Mouse (Mus musculus): ENCODE measurements around the gene Dstn. TPM values are rescaled to one million over a fixed set of nuclear protein-coding genes. Genes with fewer than 3 reads are reported as not detected.

Gene Dstn
- polyA plus RNA-seq, 1 experiment from 2014 or later = 544 TPM

DNA sequence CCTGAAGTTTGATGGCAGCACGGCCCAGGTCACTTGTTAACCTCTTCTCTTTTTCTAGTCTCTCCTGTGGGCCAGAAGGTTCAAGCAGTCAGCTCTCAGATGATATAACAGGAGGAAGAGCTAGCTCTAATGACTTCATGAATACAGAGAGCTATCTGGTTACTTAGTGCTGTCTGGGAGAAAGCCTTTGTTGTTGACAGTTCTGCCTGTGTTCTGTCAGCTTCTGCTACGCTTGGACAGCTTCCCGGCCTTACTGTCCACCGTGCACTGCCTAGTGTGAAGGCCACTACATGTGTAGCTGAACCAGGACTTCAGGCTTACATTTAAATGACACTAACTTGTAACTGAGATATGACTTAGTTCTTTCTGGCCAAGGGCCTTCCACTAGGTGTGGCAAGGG lies 33.3 kb downstream of the Dstn start:
- DNase-seq (ENCODE audit: low spot score) (no peak), ATAC-seq (no peak)
- no peak overlapping the region for H3K9ac ChIP-seq (ENCODE audit: low read length)
- H3K4me1 ChIP-seq (ENCODE audit: control insufficient read depth, insufficient read depth, low read length) = no peaks in the 10 kb centered on the region
- WGBS = 90% methylated on average over 4 of the region's 4 CpGs
- H3K9me3 ChIP-seq (replicated peaks; ENCODE audit: control insufficient read depth, low read length) = no peaks in the 10 kb centered on the region
- no peak overlapping the region for H3K27ac ChIP-seq (ENCODE audit: low read depth, low read length)
- H3K36me3 ChIP-seq (ENCODE audit: control insufficient read depth, insufficient read depth, low read length) = peaks cover 94% of the 10 kb centered on the region
- no peak overlapping the region for H3K4me3 ChIP-seq (ENCODE audit: low read depth, low read length)
- no peaks in the 10 kb centered on the region for H3K27me3 ChIP-seq (replicated peaks; ENCODE audit: control insufficient read depth, insufficient read depth, low read length)
- H3K4me2 ChIP-seq (ENCODE audit: low read length) = no peak overlapping the region

DNA sequence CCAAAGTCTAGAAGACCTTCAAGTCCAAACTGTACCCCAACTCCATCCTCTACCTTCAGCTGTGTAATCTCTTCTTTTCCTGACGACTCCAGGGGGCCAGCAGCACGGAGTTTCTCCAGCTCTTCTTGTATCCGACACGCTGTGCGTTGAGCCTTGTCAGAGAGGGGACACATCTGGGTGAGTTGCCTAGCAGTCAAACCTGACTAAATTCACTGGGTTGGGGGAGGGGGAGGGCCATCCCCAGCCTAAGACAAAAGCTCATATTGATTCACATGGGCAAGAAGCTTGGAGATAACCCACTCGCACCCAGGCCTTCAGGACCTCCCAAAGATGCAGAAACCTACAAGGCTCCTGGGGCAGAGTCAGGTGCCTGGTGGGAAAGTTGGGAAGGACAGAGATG lies 34.1 kb downstream of the Dstn start:
- Histone ChIP-seq H3K27me3 (replicated peaks; ENCODE audit: control insufficient read depth, insufficient read depth, low read length) (no peaks in the 10 kb centered on the region), H3K9me3 (replicated peaks; ENCODE audit: control insufficient read depth, low read length) (no peaks in the 10 kb centered on the region), H3K9ac (ENCODE audit: low read length) (no peak overlapping the region), H3K36me3 (ENCODE audit: control insufficient read depth, insufficient read depth, low read length) (peaks cover 94% of the 10 kb centered on the region), H3K4me2 (ENCODE audit: low read length) (no peak overlapping the region), H3K27ac (ENCODE audit: low read depth, low read length) (no peak overlapping the region), H3K4me3 (ENCODE audit: low read depth, low read length) (no peak overlapping the region), H3K4me1 (ENCODE audit: control insufficient read depth, insufficient read depth, low read length) (no peaks in the 10 kb centered on the region)
- 86% methylated on average over 6 of the region's 6 CpGs for WGBS
- ATAC-seq = no peak
- no peak for DNase-seq (ENCODE audit: low spot score)

DNA sequence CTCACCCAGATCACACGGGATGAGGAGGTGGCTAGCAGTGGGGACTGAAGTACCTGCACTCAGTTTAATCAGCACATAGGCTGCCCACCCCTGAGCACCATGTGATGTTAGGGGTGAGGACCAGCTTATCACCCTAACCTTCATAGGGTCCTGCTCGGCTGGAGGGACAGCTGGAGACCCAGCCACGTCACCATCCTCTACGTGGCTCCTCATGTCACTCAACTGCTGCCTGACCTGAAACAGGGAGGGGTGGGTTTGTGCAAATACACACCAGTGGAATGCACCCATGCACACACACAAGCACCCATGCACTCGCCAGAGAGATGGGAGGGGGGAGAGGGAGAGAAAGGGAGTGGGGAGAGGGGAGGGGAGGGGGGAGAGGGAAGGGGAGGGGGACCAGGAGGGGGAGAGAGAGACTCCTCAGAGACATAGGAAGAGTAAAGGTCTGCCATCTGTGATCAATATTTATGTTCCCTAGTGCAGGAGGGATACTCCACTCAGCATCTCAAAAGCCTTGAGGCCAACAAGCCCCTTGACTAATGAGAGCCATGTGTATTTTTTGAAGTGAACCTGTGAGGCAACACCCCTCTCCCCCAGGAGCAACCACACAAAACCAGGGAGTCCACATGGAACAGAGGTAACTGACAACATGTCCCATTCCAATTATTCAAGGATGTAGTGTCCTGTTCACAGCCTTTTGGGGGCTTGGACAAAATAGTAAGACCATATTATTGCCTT lies 35.3 kb downstream of the Dstn start:
- H3K4me3 ChIP-seq (ENCODE audit: low read depth, low read length) = no peak overlapping the region
- ATAC-seq (no peak), DNase-seq (ENCODE audit: low spot score) (no peak)
- peaks cover 94% of the 10 kb centered on the region for H3K36me3 ChIP-seq (ENCODE audit: control insufficient read depth, insufficient read depth, low read length)
- 86% methylated on average over 5 of the region's 5 CpGs for WGBS
- H3K27me3 ChIP-seq (replicated peaks; ENCODE audit: control insufficient read depth, insufficient read depth, low read length) = no peaks in the 10 kb centered on the region
- H3K9ac ChIP-seq (ENCODE audit: low read length) = no peak overlapping the region
- H3K27ac ChIP-seq (ENCODE audit: low read depth, low read length) = no peak overlapping the region
- H3K4me1 ChIP-seq (ENCODE audit: control insufficient read depth, insufficient read depth, low read length) = no peaks in the 10 kb centered on the region
- no peak overlapping the region for H3K4me2 ChIP-seq (ENCODE audit: low read length)
- no peaks in the 10 kb centered on the region for H3K9me3 ChIP-seq (replicated peaks; ENCODE audit: control insufficient read depth, low read length)

DNA sequence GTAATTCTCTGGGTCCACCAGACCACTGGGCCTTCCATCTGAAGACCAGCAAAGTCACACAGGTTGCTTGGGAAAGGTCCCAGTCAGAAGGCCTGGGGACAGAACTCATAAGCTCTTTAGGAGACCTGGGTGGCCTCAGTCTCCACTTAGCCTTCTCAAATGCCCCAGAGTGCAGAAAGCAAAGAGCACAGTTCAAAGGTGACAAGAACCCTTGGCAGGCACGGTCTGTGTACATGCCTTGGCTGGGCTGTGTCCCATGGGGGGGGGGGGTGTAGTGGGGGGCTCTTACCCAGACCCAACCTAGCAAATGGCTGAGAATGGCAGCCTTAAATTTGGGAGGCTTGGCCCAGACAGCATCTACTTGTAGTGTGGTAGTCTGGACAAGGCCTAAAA lies 35.9 kb downstream of the Dstn start:
- ATAC-seq (no peak), DNase-seq (ENCODE audit: low spot score) (no peak)
- Histone ChIP-seq H3K9me3 (replicated peaks; ENCODE audit: control insufficient read depth, low read length) (no peaks in the 10 kb centered on the region), H3K27me3 (replicated peaks; ENCODE audit: control insufficient read depth, insufficient read depth, low read length) (no peaks in the 10 kb centered on the region), H3K27ac (ENCODE audit: low read depth, low read length) (no peak overlapping the region), H3K4me3 (ENCODE audit: low read depth, low read length) (no peak overlapping the region), H3K4me2 (ENCODE audit: low read length) (no peak overlapping the region), H3K9ac (ENCODE audit: low read length) (no peak overlapping the region), H3K36me3 (ENCODE audit: control insufficient read depth, insufficient read depth, low read length) (peaks cover 94% of the 10 kb centered on the region), H3K4me1 (ENCODE audit: control insufficient read depth, insufficient read depth, low read length) (no peaks in the 10 kb centered on the region)
- 89% methylated on average over 1 of the region's 1 CpGs for WGBS

DNA sequence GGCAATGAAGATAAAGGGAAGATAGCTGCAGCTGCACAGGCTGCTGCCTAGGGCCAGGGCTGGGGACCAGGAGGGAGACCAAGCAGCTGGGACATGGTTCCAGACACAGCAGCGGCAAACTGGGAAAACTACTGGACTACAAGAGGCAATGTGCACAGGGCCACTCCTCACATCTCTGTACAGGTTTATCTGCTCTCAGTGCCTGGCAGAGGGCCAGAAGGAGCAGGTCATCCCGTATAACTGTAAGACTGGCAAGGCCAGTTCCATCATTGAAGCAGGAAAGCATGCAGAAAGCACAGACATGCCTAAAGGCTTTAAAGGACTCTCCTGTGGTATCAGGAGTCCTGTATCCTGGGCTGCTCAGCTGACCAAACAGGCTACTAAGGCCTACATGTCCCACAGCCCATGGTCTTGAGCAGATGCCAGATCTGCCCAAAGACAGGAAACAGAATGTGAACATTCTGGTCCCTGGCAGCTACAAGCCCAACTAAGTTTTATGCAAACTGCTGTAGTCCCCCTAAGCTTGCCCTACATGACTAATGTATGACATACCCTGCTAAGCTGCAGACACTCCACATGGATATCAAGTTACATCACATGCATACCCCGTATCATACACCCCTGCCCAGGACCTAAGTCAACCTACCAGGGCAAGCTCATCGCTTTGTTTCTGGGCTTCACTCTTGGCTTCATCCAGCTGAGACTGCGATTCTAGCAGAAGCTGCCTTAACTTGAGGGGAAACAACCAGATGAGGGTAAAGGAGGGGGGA lies 36.6 kb downstream of the Dstn start:
- Histone ChIP-seq H3K4me3 (ENCODE audit: low read depth, low read length) (no peak overlapping the region), H3K27ac (ENCODE audit: low read depth, low read length) (no peak overlapping the region), H3K9ac (ENCODE audit: low read length) (no peak overlapping the region), H3K4me2 (ENCODE audit: low read length) (no peak overlapping the region), H3K27me3 (replicated peaks; ENCODE audit: control insufficient read depth, insufficient read depth, low read length) (no peaks in the 10 kb centered on the region), H3K9me3 (replicated peaks; ENCODE audit: control insufficient read depth, low read length) (no peaks in the 10 kb centered on the region), H3K36me3 (ENCODE audit: control insufficient read depth, insufficient read depth, low read length) (peaks cover 95% of the 10 kb centered on the region), H3K4me1 (ENCODE audit: control insufficient read depth, insufficient read depth, low read length) (no peaks in the 10 kb centered on the region)
- WGBS = 90% methylated on average over 5 of the region's 5 CpGs
- no peak for ATAC-seq
- DNase-seq (ENCODE audit: low spot score) = no peak

DNA sequence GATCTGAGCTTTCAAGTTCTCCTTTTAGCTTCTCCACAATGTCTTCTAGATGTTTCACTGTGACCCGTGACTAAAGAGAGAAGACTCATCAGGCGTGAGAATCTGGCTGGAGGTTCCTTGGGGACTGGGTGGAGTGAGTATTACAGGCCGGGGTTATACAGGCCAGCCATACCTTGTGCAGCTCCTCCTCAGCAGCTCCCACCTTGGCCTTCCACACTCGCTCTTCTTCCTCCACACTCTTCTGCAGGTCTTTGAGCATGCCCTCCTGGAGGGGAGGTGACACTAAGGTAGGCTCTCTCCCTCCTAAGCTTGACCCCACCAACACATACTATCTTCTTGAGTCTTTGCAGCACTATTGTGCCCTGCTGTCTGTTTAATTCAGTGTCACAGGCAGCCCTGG lies 38.8 kb downstream of the Dstn start:
- WGBS = 90% methylated on average over 4 of the region's 4 CpGs
- no peak for DNase-seq (ENCODE audit: low spot score)
- no peak overlapping the region for H3K9ac ChIP-seq (ENCODE audit: low read length)
- no peak overlapping the region for H3K4me3 ChIP-seq (ENCODE audit: low read depth, low read length)
- no peak overlapping the region for H3K4me2 ChIP-seq (ENCODE audit: low read length)
- H3K27ac ChIP-seq (ENCODE audit: low read depth, low read length) = no peak overlapping the region
- ATAC-seq = no peak
- H3K4me1 ChIP-seq (ENCODE audit: control insufficient read depth, insufficient read depth, low read length) = no peaks in the 10 kb centered on the region
- no peaks in the 10 kb centered on the region for H3K27me3 ChIP-seq (replicated peaks; ENCODE audit: control insufficient read depth, insufficient read depth, low read length)
- peaks cover 82% of the 10 kb centered on the region for H3K36me3 ChIP-seq (ENCODE audit: control insufficient read depth, insufficient read depth, low read length)
- no peaks in the 10 kb centered on the region for H3K9me3 ChIP-seq (replicated peaks; ENCODE audit: control insufficient read depth, low read length)

DNA sequence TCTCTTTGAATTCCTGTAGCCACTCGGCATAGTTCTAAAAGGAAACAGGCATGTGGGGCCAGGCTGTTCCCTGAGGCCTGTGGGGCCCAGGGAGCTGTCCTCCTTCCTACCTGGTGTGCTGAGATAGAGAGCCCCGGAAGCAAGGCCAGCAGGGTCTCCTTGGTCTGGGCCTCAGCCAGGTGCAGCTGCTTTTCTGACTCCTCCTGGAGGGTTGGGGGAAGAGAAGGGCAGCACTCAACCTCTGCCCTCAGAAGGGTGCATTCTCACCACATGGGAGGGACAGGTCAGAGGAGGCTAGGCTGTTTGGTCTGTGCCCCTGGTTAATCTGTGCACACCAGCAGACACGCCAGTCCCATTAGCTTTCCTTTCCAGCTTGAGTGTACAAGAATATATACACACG lies 39.9 kb downstream of the Dstn start:
- peaks cover 71% of the 10 kb centered on the region for H3K36me3 ChIP-seq (ENCODE audit: control insufficient read depth, insufficient read depth, low read length)
- no peak for DNase-seq (ENCODE audit: low spot score)

DNA sequence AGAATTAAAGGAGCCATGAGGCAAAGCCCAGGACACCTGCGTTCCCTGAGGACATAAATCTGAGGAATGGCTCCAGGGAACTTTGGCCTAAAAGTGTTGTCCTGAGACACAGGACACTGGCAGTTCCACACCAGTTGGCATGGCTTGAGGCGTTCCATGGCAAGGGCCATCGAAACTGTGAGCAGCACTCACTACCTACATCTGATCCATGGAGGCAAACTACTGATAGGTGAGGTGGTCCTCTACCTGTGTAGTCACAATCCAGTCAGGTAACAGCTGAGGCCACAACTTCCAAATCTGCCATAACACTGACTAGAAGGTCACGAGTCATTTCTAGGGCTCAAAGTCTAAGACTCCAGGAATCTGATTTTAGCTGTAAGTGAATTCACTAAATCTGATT lies 40.6 kb downstream of the Dstn start:
- Histone ChIP-seq H3K4me2 (ENCODE audit: low read length) (no peak overlapping the region), H3K27ac (ENCODE audit: low read depth, low read length) (no peak overlapping the region), H3K36me3 (ENCODE audit: control insufficient read depth, insufficient read depth, low read length) (peaks cover 66% of the 10 kb centered on the region), H3K27me3 (replicated peaks; ENCODE audit: control insufficient read depth, insufficient read depth, low read length) (no peaks in the 10 kb centered on the region), H3K9me3 (replicated peaks; ENCODE audit: control insufficient read depth, low read length) (no peaks in the 10 kb centered on the region), H3K4me1 (ENCODE audit: control insufficient read depth, insufficient read depth, low read length) (no peaks in the 10 kb centered on the region), H3K4me3 (ENCODE audit: low read depth, low read length) (no peak overlapping the region), H3K9ac (ENCODE audit: low read length) (no peak overlapping the region)
- 94% methylated on average over 4 of the region's 4 CpGs for WGBS
- DNase-seq (ENCODE audit: low spot score) = no peak
- ATAC-seq = no peak

More for the DNA sequence above, 39.9 kb downstream of the Dstn start:
- 80% methylated on average over 4 of the region's 4 CpGs for WGBS
- H3K9me3 ChIP-seq (replicated peaks; ENCODE audit: control insufficient read depth, low read length) = no peaks in the 10 kb centered on the region
- H3K27ac ChIP-seq (ENCODE audit: low read depth, low read length) = no peak overlapping the region
- no peak overlapping the region for H3K4me2 ChIP-seq (ENCODE audit: low read length)
- ATAC-seq = no peak
- no peak overlapping the region for H3K4me3 ChIP-seq (ENCODE audit: low read depth, low read length)
- H3K9ac ChIP-seq (ENCODE audit: low read length) = no peak overlapping the region
- no peaks in the 10 kb centered on the region for H3K27me3 ChIP-seq (replicated peaks; ENCODE audit: control insufficient read depth, insufficient read depth, low read length)
- H3K4me1 ChIP-seq (ENCODE audit: control insufficient read depth, insufficient read depth, low read length) = no peaks in the 10 kb centered on the region

DNA sequence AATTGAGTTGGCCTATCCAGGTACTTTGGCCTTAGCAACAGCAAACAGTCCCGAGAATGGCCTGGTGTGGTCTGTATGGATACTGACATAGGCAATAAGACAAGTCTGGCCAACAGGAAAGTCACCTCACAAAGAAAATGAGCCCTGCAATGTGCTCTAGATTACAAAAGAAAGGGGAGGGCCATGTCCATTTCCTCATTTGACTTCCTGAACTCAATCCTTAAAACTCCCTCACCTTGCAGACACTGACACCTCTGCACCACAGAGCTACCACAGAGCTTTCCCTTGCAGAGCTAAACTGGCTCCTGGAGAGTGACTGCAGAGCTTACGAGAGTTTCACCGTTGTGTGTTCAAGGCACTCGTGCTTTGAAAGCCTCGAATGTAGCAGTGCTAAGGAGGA lies 47.1 kb downstream of the Dstn start:
- 97% methylated on average over 5 of the region's 5 CpGs for WGBS
- no peak overlapping the region for H3K4me2 ChIP-seq (ENCODE audit: low read length)
- H3K9ac ChIP-seq (ENCODE audit: low read length) = no peak overlapping the region
- H3K36me3 ChIP-seq (ENCODE audit: control insufficient read depth, insufficient read depth, low read length) = peaks cover 37% of the 10 kb centered on the region
- no peaks in the 10 kb centered on the region for H3K9me3 ChIP-seq (replicated peaks; ENCODE audit: control insufficient read depth, low read length)
- H3K27me3 ChIP-seq (replicated peaks; ENCODE audit: control insufficient read depth, insufficient read depth, low read length) = no peaks in the 10 kb centered on the region
- H3K4me1 ChIP-seq (ENCODE audit: control insufficient read depth, insufficient read depth, low read length) = no peaks in the 10 kb centered on the region
- H3K27ac ChIP-seq (ENCODE audit: low read depth, low read length) = no peak overlapping the region
- no peak overlapping the region for H3K4me3 ChIP-seq (ENCODE audit: low read depth, low read length)
- DNase-seq (ENCODE audit: low spot score) (no peak), ATAC-seq (no peak)

All from forebrain, embryonic 14.5 days (tissue).